Mouse (Mus musculus): ENCODE data around the gene Lamb1.

- TF ChIP-seq TAL1 (IDR thresholded peaks at IDR 0.05; ENCODE audit: low read length) = no peak
- no peak for TF ChIP-seq GATA1 (IDR thresholded peaks at IDR 0.05; ENCODE audit: low read length)
Observed at GRCm38 (mm10) chr12:31290951-31291350, 25.9 kb downstream of the Lamb1 start.

All from erythroblast, embryonic 14.5 days (primary cell).